Mouse (Mus musculus) large intestine, adult 2 months (tissue): ENCODE results near the gene Kntc1. TPM values are rescaled to one million over a fixed set of nuclear protein-coding genes. Genes with fewer than 3 reads are reported as not detected.
A peak's percentile ranks its signal among the peaks of the same experiment; 100 is the strongest.

ENCODE experiments used
- DNase-seq: peaks from one replicate; pipeline ENCODE4 v3.0.0-alpha.2; 2012; ENCODE audit warnings: low read depth, low spot score
- WGBS: fragments of 180-500 bp; shearing (Covaris S2); methylation state at CpG from one replicate; pipeline ENCODE4 v1.1.7; 2018; 5-methylcytosine and 5-hydroxymethylcytosine counted together
- polyA plus RNA-seq: library from polyadenylated mRNA; depleted of rRNA; stranded (reverse); fragments of >200 nt; gene quantifications from 2 replicates; pipeline ENCODE4 v1.2.3, GENCODE M21; 2012

The Kntc1 gene
- polyA plus RNA-seq, 1 experiment = 4.5 TPM

DNA sequence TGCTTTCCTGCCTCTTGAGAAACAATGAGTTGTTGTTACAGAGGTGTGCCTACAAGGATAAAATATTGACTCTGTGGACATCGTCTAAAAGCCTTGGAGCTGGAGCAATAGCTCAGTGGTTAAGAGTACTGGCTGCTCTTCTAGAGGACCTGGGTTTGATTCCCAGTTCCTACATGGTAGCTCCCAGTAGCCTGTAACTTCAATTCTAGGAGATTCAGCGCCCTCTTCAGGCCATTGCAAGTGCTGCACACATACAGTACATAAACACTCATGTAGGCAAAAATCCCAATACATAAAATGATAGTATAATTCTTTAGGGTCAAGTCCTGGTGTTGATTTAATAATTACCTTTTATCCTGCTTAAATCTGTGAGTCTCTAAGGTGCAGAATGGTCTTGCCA, 43.6 kb downstream of the Kntc1 start:
- 89% methylated on average over 2 of the region's 2 CpGs for WGBS
- DNase-seq = no peak

DNA sequence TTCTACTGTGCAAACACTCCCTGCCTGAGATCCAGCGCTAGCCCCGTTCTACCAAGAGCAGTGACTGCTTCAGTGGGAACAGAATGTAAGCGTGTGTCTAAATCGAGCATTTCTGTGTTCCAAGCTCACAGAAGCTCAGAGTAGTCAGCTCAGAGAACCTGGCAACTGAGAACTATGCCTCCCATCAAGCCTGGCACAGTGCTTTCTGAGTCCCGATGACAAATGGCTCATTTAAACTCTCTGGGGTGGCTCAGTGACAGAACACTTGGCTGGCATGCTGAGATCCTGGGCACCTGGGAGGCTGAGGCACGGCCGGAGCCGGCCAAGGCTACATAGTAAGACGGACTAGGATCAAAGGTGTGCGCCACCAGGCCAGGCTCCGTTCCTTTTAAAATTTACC, 56.8 kb downstream of the Kntc1 start:
- DNase-seq = no peak
- WGBS = 95% methylated on average over 11 of the region's 11 CpGs

DNA sequence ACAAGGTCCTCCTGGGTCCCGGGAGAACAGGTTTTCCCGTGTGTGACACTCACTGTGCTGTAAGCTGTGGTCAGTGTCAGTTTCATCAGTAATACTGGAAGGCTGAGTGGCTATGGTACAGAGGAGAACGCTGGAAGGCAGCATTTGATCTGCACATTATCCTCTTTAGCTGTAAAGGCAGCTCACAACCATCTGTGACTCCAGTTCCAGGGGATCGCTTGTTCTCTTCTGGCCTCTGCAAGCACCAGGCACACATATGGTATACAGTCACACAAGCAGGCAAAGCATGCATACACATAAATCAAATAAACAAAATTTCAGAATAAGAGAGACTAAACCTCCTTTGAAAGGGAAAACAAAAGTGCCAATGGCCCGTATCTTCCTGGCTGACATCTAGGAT, 59.0 kb downstream of the Kntc1 start:
- WGBS = 92% methylated on average over 5 of the region's 5 CpGs
- DNase-seq = no peak

DNA sequence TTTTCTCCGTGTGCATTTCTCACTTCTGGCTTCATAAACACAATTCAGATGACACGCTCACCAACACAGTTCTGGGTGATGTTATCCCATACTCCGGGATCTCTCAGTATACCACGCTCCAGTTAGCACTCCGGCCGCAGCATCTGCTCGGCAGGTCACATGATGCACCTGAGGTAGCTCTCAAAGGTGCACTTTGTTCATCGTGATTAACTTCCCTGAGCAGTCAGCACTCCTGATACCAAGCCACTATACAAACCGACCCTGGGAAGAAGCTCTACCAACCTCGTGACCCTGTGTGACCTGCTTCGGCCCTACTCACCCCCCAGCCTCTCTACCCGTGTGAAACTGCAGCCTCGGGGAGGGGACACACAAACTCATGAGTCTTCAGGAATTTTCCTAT, 59.6 kb downstream of the Kntc1 start:
- no peak for DNase-seq
- 88% methylated on average over 13 of the region's 13 CpGs for WGBS

GRCm38 (mm10) chr5:123816891-123817290, 67.4 kb downstream of the Kntc1 start:
- 81% methylated on average over 7 of the region's 7 CpGs for WGBS
- DNase-seq = no peak

DNA sequence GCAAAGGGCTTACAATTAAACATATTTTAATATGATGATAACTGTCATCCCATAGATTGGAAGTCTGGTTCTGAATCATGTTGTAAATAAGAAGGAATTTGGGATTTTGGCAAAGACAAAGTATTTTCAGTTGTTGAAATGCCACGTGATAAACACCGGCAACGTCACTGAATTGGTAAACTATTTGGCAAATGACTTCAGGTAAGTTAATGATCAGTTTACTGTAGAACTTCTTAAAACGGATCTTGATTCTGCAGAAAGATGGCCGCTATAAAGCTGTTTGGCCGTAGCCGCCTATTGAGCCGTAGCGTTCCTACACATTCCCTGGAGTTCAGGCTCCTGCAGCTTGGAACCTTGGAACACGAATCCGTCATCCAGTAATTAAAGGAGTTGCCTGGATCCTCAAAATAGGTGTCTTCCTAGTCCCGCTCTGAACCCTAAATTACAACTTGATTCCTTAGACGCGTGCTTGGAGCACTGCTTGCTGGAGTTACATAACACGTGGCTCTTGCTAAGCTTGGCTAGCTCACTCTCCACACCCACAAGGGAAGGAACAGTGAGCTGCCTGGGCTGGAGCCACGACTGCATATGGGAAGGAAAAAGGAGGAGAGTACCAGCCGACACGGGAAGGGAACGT, 69.5 kb downstream of the Kntc1 start:
- no peak for DNase-seq
- 88% methylated on average over 19 of the region's 19 CpGs for WGBS

DNA sequence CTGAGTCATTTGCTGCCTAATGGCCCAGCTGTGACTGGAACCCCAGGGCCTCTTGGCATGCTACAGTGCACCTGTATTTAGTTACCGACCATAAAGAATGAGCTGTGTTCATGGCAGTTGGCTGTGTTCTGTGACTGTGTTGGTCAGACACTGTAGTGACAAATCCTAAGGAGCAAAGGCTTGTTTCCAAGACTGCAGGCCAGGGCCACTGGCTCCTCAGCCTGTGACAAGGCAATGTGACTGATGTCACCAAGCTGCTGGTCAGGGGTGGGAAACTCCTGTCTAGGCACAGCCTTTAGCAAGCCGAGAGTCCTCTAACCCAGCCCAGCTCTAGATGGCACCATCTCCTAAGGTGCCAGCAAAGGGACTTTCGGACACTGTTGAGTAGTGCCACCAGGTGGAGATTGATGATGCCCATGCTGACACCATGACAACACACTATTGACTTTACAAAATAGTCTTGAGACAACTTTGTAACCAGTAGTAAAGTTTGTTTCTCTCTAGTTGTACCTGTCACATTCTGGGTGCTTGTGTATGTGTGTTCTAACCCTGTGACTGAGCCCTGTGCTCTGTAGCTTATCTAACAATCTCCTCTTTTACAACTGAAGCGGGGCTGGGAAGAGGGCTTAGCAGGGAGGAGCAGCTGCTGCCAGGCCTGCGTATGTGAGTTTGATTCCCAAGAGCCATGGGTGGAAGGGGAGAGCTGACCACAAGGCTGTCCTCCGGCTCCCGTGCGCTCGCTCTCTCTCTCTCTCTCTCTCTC, 71.2 kb downstream of the Kntc1 start:
- DNase-seq = no peak
- WGBS = 72% methylated on average over 9 of the region's 9 CpGs

DNA sequence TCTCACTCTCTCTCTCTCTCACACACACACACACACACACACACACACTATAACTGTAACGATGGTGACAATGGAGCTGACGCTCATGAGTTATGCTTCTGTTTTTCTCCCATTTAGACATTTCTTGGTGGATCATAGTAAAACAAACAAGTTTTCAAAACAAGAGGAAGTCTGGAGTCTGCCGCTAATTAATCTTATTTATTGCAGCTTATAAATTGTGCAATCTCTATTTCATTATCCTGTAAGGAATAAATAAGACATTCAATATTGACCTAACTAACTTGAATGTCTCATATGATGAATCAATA, 71.7 kb downstream of the Kntc1 start:
- WGBS = 88% methylated on average over 3 of the region's 3 CpGs
- DNase-seq = no peak

DNA sequence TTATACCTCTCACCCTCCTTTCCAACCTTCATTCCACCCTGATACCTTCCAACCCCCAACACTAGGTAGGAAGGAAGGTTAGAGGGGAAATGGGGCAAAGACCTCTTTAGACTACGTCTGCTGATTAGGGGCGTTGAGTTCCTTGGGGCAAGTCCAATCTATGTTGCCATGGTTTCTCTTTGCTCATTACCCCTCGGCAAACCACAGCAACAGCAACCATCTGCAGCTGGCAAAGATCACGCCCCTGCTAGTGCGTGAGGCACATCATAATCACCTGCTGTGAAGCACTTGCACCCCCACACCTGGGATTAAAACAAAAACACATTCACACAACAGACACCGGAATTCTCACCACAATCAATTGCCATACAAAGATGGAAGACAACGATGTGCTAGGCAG, 73.2 kb downstream of the Kntc1 start:
- DNase-seq = no peak
- 65% methylated on average over 7 of the region's 7 CpGs for WGBS

DNA sequence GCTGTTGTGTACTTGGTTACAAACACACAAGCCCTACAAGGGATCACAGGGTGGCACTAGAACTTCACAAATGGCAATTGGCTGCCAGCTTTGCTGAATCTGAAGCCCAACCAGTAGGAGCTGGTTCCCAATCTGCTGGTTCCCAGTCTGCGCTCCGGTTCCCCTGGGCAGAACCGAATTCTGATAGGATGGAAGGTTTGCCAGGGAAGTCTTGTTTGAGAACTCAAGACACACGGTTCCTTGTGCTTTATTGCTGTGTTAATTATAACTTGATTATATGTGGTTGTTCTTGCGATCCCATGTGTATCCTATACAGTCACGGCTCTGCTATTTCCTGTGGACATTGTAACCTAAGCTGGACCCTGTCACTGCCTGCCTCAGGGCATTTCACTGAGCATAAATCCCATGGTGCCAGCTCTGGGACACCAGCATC, 78.2 kb downstream of the Kntc1 start:
- WGBS = 22% methylated on average over 6 of the region's 6 CpGs
- DNase-seq = no peak

DNA sequence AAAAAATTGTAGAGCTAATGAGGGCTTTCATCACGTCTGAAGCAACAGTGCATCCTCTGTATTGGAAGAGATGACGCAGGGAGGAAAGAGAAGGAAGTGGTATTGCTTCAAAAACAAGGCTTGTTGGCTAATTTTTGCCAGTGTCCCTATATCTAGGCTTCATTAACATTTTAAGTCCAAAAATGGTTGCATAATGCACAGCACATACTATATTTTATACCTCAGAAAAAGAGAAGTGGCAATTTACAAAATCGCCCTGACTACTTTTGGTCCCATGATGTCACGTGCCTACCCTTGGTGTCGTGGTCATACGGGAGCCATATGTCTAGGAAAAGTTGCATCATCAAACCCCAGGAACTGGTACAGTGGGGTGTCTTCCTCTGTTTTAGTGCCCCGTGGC, 82.8 kb downstream of the Kntc1 start:
- WGBS = 79% methylated on average over 7 of the region's 7 CpGs
- no peak for DNase-seq

DNA sequence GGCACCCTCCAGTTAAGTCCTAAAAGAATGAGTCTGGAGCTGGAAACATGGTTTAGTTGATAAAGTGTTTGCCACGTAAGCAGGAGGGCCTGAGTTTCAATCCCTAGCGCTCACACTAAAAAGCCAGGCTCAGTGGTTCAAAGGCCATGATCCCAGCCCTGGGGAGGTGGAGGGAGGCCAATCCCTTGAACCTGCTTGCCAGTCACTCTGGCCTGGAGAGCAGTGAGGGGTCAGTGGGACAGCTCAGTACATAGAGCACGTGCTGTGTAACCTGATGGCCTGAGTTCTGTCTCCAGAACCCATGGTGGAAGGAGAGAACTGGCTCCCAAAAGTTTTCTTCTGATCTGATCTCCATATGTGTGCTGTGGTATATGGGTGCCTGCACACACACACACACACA, 85.3 kb downstream of the Kntc1 start:
- DNase-seq = no peak
- WGBS = 79% methylated on average over 3 of the region's 3 CpGs

DNA sequence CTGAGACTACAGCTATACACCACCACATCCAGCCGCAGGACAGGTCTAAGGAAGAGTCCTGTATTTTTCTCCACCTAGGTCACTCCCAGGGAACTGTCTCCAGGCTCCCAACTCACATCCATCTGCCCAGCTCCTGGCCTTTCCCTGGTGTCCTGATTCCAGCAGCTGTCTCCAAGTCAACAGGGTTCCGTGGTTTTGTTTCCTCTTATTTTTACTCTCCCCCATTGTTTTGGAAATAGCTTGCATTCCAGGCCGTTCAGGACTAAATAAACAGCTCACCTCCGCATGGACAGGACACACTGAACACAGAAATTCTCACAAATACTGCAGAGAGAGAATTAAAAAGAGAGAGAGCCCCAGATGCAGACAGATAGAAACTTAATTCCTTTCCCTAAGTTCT, 87.9 kb downstream of the Kntc1 start:
- DNase-seq = no peak
- WGBS = 51% methylated on average over 4 of the region's 4 CpGs

GRCm38 (mm10) chr5:123842221-123842934, 92.9 kb downstream of the Kntc1 start:
- DNase-seq = no peak
- WGBS = 37% methylated on average over 11 of the region's 11 CpGs

GRCm38 (mm10) chr5:123842935-123843282, 93.4 kb downstream of the Kntc1 start:
- 81% methylated on average over 3 of the region's 3 CpGs for WGBS
- no peak for DNase-seq

GRCm38 (mm10) chr5:123843816-123844215, 94.3 kb downstream of the Kntc1 start:
- no peak for DNase-seq
- 64% methylated on average over 4 of the region's 4 CpGs for WGBS

GRCm38 (mm10) chr5:123844316-123844715, 94.8 kb downstream of the Kntc1 start:
- no peak for DNase-seq
- 76% methylated on average over 14 of the region's 14 CpGs for WGBS

DNA sequence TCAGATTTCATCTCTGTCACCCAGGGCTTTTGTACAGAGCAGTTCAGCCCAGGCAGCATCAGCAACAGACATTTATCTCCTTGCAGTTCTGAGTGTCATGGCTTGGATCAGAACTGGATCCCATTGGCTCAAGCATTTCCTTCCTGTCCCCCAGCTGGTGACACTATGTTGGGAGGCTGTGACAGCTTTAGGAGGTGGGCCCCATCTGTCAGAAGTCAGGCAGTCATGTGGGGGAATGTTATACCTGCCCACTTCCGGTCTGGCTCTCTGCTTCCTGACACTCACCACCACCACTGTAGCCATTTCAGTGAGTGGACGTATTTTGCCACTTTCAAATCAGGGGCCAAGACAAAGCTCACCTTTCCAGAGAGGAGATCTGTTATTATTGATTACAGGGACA, 101.9 kb downstream of the Kntc1 start:
- WGBS = 71% methylated on average over 2 of the region's 2 CpGs
- no peak for DNase-seq

DNA sequence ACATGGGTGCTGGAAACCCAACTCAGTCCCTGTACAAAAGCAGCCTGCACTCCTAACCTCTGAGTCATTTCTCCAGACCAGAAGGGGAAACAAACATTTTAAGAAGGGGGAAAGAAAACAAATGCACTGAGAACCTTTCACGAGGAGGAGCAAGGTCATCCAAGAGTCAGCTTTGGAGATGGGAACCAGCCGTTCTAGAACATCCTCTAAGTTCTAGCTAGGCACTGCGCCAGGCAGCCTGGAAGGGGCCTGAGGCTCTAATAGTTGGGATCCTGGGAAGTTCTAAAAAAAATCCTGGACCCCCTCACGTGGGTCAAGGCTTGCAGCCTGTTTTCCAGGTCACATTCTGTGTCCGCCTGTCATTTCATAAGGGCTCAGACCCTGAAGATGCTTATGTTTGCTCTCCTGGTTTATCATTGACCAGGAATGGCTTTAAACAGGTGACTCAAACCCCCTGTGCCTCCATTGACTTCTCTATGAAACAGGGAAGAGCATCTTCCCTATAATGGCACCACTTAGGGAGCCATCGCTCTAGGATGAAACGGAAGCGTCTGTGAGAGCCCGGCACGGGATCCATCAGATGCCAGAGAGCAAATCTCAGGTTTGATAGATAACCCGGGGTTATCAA, 104.5 kb downstream of the Kntc1 start:
- DNase-seq = no peak
- WGBS = 32% methylated on average over 11 of the region's 11 CpGs

- 24% methylated on average over 9 of the region's 9 CpGs for WGBS
- DNase-seq = peak; percentile 68
Measured at GRCm38 (mm10) chr5:123854511-123854910, 105.0 kb downstream of the Kntc1 start.

DNA sequence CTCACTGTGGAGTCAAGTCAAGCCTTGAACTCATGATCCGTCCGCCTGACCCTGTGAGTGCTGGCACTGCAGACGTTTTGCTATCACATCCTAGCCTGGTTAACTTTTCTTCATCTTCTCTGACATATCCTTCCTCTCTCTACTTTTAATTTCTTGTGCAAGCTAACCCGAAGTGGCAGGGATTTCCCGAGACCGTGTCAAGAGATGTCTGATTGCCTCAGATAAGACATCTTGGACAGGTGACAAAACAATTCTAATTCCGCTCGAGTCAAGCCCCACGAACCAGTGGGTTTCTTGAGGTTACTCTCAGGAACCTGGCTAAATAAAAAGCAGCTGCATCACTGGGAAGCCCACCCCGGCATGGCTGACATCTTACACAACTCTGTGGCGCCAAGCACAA, 109.3 kb downstream of the Kntc1 start:
- WGBS = 68% methylated on average over 11 of the region's 11 CpGs
- no peak for DNase-seq
